In genomic region chr5:81736008-81736407, GRCm38 (mm10) we compare ENCODE assay signal across 13 mouse cellular contexts.
A peak's percentile ranks its signal among the peaks of the same experiment; 100 is the strongest.
DNase-seq lines count a peak whose midpoint lies in the region; ATAC-seq and TF ChIP-seq lines count a peak whose summit lies in the region.
"Had no signal": no experiment of that assay in that cellular context is flagged by ENCODE, and none has a peak within 500 bp of the region (broad histone marks: within the 10 kb centered on the region; RNA-seq: fewer than 3 reads in every experiment).

No protein-coding gene starts in this region.

- H3K36me3 ChIP-seq in forebrain, embryonic 15.5 days, result no peaks in the 10 kb centered on the region
- H3K36me3 ChIP-seq in forebrain, embryonic 11.5 days (ENCODE audit: control insufficient read depth, insufficient read depth, low read length), result no peaks in the 10 kb centered on the region
- H3K36me3 ChIP-seq in thymus, adult 2 months (ENCODE audit: control insufficient read depth, insufficient read depth, low read length), result no peaks in the 10 kb centered on the region
- H3K36me3 ChIP-seq: embryonic facial prominence, embryonic 15.5 days; heart, embryonic 10.5 days had no signal

- 0 out of 2 replicates have a peak, but pooled peaks cover 5% of the 10 kb centered on the region for H3K4me1 ChIP-seq in forebrain, embryonic 15.5 days
- H3K4me1 ChIP-seq in forebrain, embryonic 11.5 days (replicated peaks; ENCODE audit: control insufficient read depth, insufficient read depth, low read length), result no peaks in the 10 kb centered on the region
- H3K4me1 ChIP-seq in thymus, adult 2 months (replicated peaks; ENCODE audit: control insufficient read depth, insufficient read depth, low read length), result no peaks in the 10 kb centered on the region
- H3K4me1 ChIP-seq: embryonic facial prominence, embryonic 15.5 days; heart, embryonic 10.5 days had no signal

- no peak for TF ChIP-seq CTCF in thymus, adult 2 months (IDR thresholded peaks at IDR 0.05; ENCODE audit: borderline replicate concordance, control insufficient read depth, extremely low read depth, insufficient read depth, low read length, poor library complexity)

- H3K27ac ChIP-seq in forebrain, embryonic 15.5 days (replicated peaks), result no peak overlapping the region
- H3K27ac ChIP-seq in forebrain, embryonic 11.5 days (ENCODE audit: low read depth, low read length), result no peak overlapping the region
- no peak overlapping the region for H3K27ac ChIP-seq in thymus, adult 2 months (ENCODE audit: control insufficient read depth, insufficient read depth, low read length)
- H3K27ac ChIP-seq: embryonic facial prominence, embryonic 15.5 days; heart, embryonic 10.5 days had no signal

- DNase-seq in forebrain, embryonic 11.5 days (ENCODE audit: low spot score), result no peak
- peak; percentile 92 for DNase-seq in brain, adult 2 months (ENCODE audit: low read depth, low spot score)
- DNase-seq in cerebellum, adult 9-10 months, result peak; percentile 90
- DNase-seq in layer of hippocampus, adult 8-10 months (ENCODE audit: low spot score in 2 of 2), result peak; percentile 57 to 65
- no peak for DNase-seq in heart, adult 9 months (ENCODE audit: low spot score in 2 of 2)
- no peak for DNase-seq in urinary bladder, postnatal 4 days (ENCODE audit: low spot score in 2 of 2)
- no peak for DNase-seq in thymus, adult 2 months
- DNase-seq: adrenal gland, postnatal 14 days; thymus, adult 18-20 months had no signal

- no peak overlapping the region for H3K9ac ChIP-seq in forebrain, embryonic 15.5 days (replicated peaks)
- no peak overlapping the region for H3K9ac ChIP-seq in forebrain, embryonic 11.5 days (ENCODE audit: low read length)
- H3K9ac ChIP-seq: embryonic facial prominence, embryonic 15.5 days had no signal

- H3K9me3 ChIP-seq in forebrain, embryonic 15.5 days, result no peaks in the 10 kb centered on the region
- no peaks in the 10 kb centered on the region for H3K9me3 ChIP-seq in forebrain, embryonic 11.5 days (ENCODE audit: control insufficient read depth, low read length)
- H3K9me3 ChIP-seq: embryonic facial prominence, embryonic 15.5 days; heart, embryonic 10.5 days had no signal

- ATAC-seq in forebrain, embryonic 15.5 days (replicated peaks), result peak; percentile 81
- ATAC-seq in forebrain, embryonic 11.5 days (replicated peaks; ENCODE audit: low FRiP score), result no peak

- no peak overlapping the region for H3K4me2 ChIP-seq in forebrain, embryonic 15.5 days (replicated peaks)
- H3K4me2 ChIP-seq in forebrain, embryonic 11.5 days (ENCODE audit: low read depth, low read length, severe bottlenecking), result no peak overlapping the region
- H3K4me2 ChIP-seq: embryonic facial prominence, embryonic 15.5 days; midbrain, embryonic 11.5 days had no signal

- H3K27me3 ChIP-seq in forebrain, embryonic 15.5 days, result no peaks in the 10 kb centered on the region
- no peaks in the 10 kb centered on the region for H3K27me3 ChIP-seq in forebrain, embryonic 11.5 days (ENCODE audit: control insufficient read depth, insufficient read depth, low read length)
- H3K27me3 ChIP-seq in thymus, adult 2 months (ENCODE audit: control insufficient read depth, insufficient read depth, low read length), result no peaks in the 10 kb centered on the region
- H3K27me3 ChIP-seq: embryonic facial prominence, embryonic 15.5 days had no signal

- WGBS in forebrain, embryonic 15.5 days, result 53% methylated on average over 3 of the region's 3 CpGs
- WGBS in forebrain, embryonic 11.5 days, result 80% methylated on average over 3 of the region's 3 CpGs
- 90% methylated on average over 3 of the region's 3 CpGs for whole genome bisulfite sequencing in thymus, adult 2 months

- no peak overlapping the region for H3K4me3 ChIP-seq in forebrain, embryonic 15.5 days
- H3K4me3 ChIP-seq in forebrain, embryonic 11.5 days (ENCODE audit: low read depth, low read length), result no peak overlapping the region
- no peak overlapping the region for H3K4me3 ChIP-seq in thymus, adult 2 months (ENCODE audit: control insufficient read depth, insufficient read depth, low read length)
- H3K4me3 ChIP-seq: embryonic facial prominence, embryonic 15.5 days; heart, embryonic 10.5 days had no signal

- no peak for TF ChIP-seq POLR2A in thymus, adult 2 months (IDR thresholded peaks at IDR 0.05; ENCODE audit: control insufficient read depth, extremely low read depth, insufficient read depth, low read length, poor library complexity)

Comparison
In these comparisons a context has a peak if more than half of its experiments do, and no peak if none do; other contexts are left out.
1. DNase-seq: peak in brain, adult 2 months (single experiment), cerebellum, adult 9-10 months (single experiment) and layer of hippocampus, adult 8-10 months (2 of 2); none in forebrain, embryonic 11.5 days (single experiment), heart, adult 9 months (0 of 2), urinary bladder, postnatal 4 days (0 of 2) and thymus, adult 2 months (single experiment).